Mouse (Mus musculus) ES-E14 (cell line): ENCODE results near the gene Foxp1. TPM values are rescaled to one million over a fixed set of nuclear protein-coding genes. Genes with fewer than 3 reads are reported as not detected.

Source experiments
- DNase-seq: peaks from one replicate; pipeline ENCODE4 v3.0.0-alpha.2; 2013; ENCODE audit warnings: low read depth, low spot score
- H3K27ac ChIP-seq: 2 replicates; pipeline ENCODE4 v1.5.1; 2012; ENCODE audit warnings: low read depth, mild to moderate bottlenecking, low read length, moderate library complexity, mixed read lengths; ENCODE audit not compliant: poor library complexity, insufficient read depth, severe bottlenecking
- H3K36me3 ChIP-seq: 2 replicates; pipeline ENCODE4 v1.6.1; 2012; ENCODE audit warnings: mild to moderate bottlenecking, low read length, moderate library complexity, mixed read lengths; ENCODE audit not compliant: control insufficient read depth, poor library complexity, insufficient read depth, severe bottlenecking
- H3K4me1 ChIP-seq, 2 experiments: fragments of 150-350 bp in 1 of 2; sonication (generic) in 1 of 2; 2 replicates each; pipeline ENCODE4 v1.6.1; 2012; ENCODE audit warnings: low read length in 2 of 2, mild to moderate bottlenecking in 1 of 2, mixed read lengths in 1 of 2; ENCODE audit not compliant: control insufficient read depth in 2 of 2, insufficient read depth in 2 of 2, poor library complexity in 1 of 2
- H3K4me3 ChIP-seq, 2 experiments: fragments of 150-350 bp in 1 of 2; sonication (generic) in 1 of 2; 2 replicates each; pipeline ENCODE4 v1.5.1; 2012; ENCODE audit warnings: low read length in 2 of 2, low read depth in 1 of 2, mild to moderate bottlenecking in 1 of 2, mixed read lengths in 1 of 2; ENCODE audit not compliant: insufficient read depth in 1 of 2, poor library complexity in 1 of 2, severe bottlenecking in 1 of 2
- H3K9ac ChIP-seq: 2 replicates; pipeline ENCODE4 v1.6.1; 2012; ENCODE audit warnings: low read depth, mild to moderate bottlenecking, low read length, mixed read lengths; ENCODE audit not compliant: poor library complexity, insufficient read depth, severe bottlenecking
- H3K9me3 ChIP-seq: fragments of 150-350 bp; sonication (generic); 2 replicates; pipeline ENCODE4 v1.6.1; 2012; ENCODE audit warnings: low read depth, mild to moderate bottlenecking, low read length; ENCODE audit not compliant: control insufficient read depth, insufficient read depth
- CHD2 ChIP-seq: IDR thresholded peaks from 2 replicates; pipeline ENCODE4 v1.6.1; 2014; ENCODE audit warnings: mild to moderate bottlenecking, low read depth, low read length, inconsistent platforms
- HCFC1 ChIP-seq: IDR thresholded peaks from 2 replicates; pipeline ENCODE4 v1.6.1; 2012; ENCODE audit warnings: low read length, inconsistent platforms, borderline replicate concordance; ENCODE audit not compliant: insufficient read depth
- MAFK ChIP-seq: IDR thresholded peaks from 2 replicates; pipeline ENCODE4 v1.6.1; 2014; ENCODE audit warnings: mild to moderate bottlenecking, low read depth, low read length, inconsistent platforms; ENCODE audit not compliant: insufficient read depth
- ZC3H11A ChIP-seq: IDR thresholded peaks from 2 replicates; pipeline ENCODE4 v1.6.1; 2012; ENCODE audit warnings: low read depth, mild to moderate bottlenecking, inconsistent platforms, low read length, borderline replicate concordance
- ZNF384 ChIP-seq: IDR thresholded peaks from 2 replicates; pipeline ENCODE4 v1.6.1; 2012; ENCODE audit warnings: low read depth, low read length, inconsistent platforms
- in situ Hi-C, 2 experiments: fragments of 600-800 bp; cut with MboI; formaldehyde crosslinking; loops; one replicate each; pipeline ENCODE4 v1.15.1; 2025; ENCODE audit warnings: low sequenced_read_pairs in 2 of 2, inconsistent platforms in 1 of 2; ENCODE audit not compliant: unreplicated experiment in 2 of 2
- total RNA-seq: library from RNA; depleted of rRNA; stranded (reverse); fragments of 300-350 nt; gene quantifications from 2 replicates; pipeline ENCODE4 v1.2.3, GENCODE M21; 2012

The Foxp1 gene
- total RNA-seq, 1 experiment: 70.0 TPM

- TF ChIP-seq ZC3H11A: no peak
- TF ChIP-seq ZNF384: no peak
- TF ChIP-seq HCFC1: no peak
- no peak for TF ChIP-seq MAFK
- no peak for TF ChIP-seq CHD2
These were observed 30.3 kb upstream of the Foxp1 start for GRCm38 (mm10) chr6:99552816-99553215.

DNA sequence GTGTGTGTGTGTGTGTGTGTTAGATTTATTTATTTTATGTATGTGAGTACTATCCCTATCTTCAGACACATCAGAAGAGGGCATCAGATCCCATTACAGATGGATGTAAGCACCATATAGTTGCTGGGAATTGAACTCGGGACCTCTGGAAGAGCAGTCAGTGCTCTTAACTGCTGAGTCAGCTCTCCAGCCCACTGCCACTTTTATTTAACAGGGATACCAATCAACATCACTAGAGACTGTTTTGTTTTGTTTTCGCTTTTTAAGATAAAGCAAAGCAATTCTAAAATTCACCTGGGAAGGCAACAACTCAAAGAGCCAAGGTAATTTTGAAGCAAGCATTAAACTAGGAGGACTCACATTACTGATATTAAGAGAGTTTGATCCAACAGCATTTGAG lies 23.9 kb upstream of the Foxp1 start:
- Histone ChIP-seq H3K27ac (no peak overlapping the region), H3K4me1 (peaks cover 0 to 3% of the 10 kb centered on the region in 2 experiments; a peak in 2 of 4 replicates), H3K9ac (no peak overlapping the region), H3K36me3 (no peaks in the 10 kb centered on the region), H3K4me3 (no peak overlapping the region), H3K9me3 (no peaks in the 10 kb centered on the region)
- in situ Hi-C loops: no loop called here
- no peak for DNase-seq
- no peak for TF ChIP-seq ZNF384
- no peak for TF ChIP-seq CHD2
- peak; percentile 61; the same call in 1 of the 2 replicates for TF ChIP-seq MAFK

More at GRCm38 (mm10) chr6:99552816-99553215, 30.3 kb upstream of the Foxp1 start:
- Histone ChIP-seq H3K36me3 (no peaks in the 10 kb centered on the region), H3K4me1 (no peaks in the 10 kb centered on the region), H3K9ac (no peak overlapping the region), H3K9me3 (no peaks in the 10 kb centered on the region), H3K4me3 (no peak overlapping the region), H3K27ac (no peak overlapping the region)
- in situ Hi-C loops: no loop called here
- no peak for DNase-seq

DNA sequence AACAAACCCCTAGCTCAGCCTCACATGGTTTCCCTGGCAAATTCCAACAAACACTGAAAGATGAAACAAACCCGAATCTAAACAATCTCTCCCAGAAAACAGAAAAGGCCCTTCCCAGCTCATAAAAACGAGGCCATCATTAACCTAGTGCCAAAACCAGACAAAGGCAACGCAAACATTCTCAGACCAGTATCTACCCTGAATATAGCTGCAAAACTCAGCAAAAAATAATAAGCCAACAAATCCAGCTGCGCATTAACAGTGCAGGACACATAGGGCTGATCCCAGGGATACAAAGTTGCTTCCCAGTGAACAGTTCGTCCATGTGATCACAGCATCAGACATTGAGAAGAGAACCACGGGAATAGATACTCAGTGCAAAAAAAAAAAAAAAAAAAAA lies 22.9 kb upstream of the Foxp1 start:
- H3K4me1 ChIP-seq: peaks cover 1 to 3% of the 10 kb centered on the region in 2 experiments
- in situ Hi-C loops: no loop called here
- no peaks in the 10 kb centered on the region for H3K36me3 ChIP-seq
- H3K9me3 ChIP-seq: no peaks in the 10 kb centered on the region
- DNase-seq: no peak
- no peak overlapping the region for H3K4me3 ChIP-seq
- no peak overlapping the region for H3K9ac ChIP-seq
- TF ChIP-seq ZC3H11A (no peak), HCFC1 (no peak), ZNF384 (no peak), CHD2 (no peak), MAFK (no peak)
- no peak overlapping the region for H3K27ac ChIP-seq

GRCm38 (mm10) chr6:99541105-99541504 lies 18.6 kb upstream of the Foxp1 start:
- Histone ChIP-seq H3K9ac (no peak overlapping the region), H3K4me1 (peaks cover 3 to 5% of the 10 kb centered on the region in 2 experiments), H3K9me3 (no peaks in the 10 kb centered on the region), H3K27ac (no peak overlapping the region), H3K36me3 (no peaks in the 10 kb centered on the region), H3K4me3 (no peak overlapping the region; a peak in 1 of 4 replicates)
- TF ChIP-seq CHD2 (no peak), HCFC1 (no peak), MAFK (no peak), ZC3H11A (no peak), ZNF384 (no peak)
- in situ Hi-C loops: no loop called here
- DNase-seq: no peak

GRCm38 (mm10) chr6:99540653-99541052 lies 18.1 kb upstream of the Foxp1 start:
- TF ChIP-seq MAFK (no peak), HCFC1 (no peak), CHD2 (no peak), ZNF384 (no peak), ZC3H11A (no peak)
- H3K27ac ChIP-seq: no peak overlapping the region
- no peak overlapping the region for H3K9ac ChIP-seq
- no peak for DNase-seq
- in situ Hi-C loops: no loop called here
- no peak overlapping the region for H3K4me3 ChIP-seq
- H3K9me3 ChIP-seq: no peaks in the 10 kb centered on the region
- H3K36me3 ChIP-seq: no peaks in the 10 kb centered on the region
- H3K4me1 ChIP-seq: peaks cover 3 to 5% of the 10 kb centered on the region in 2 experiments
